Mouse (Mus musculus) midbrain, embryonic 10.5 days (tissue): ENCODE data around the gene Sucnr1. TPM values are rescaled to one million over a fixed set of nuclear protein-coding genes. Genes with fewer than 3 reads are reported as not detected.

Experiments used
- DNase-seq: peaks from one replicate; pipeline ENCODE4 v3.0.0-alpha.2; 2017; ENCODE audit warnings: low spot score
- H3K27ac ChIP-seq: fragments of 300-500 bp; sonication (generic); replicated peaks from 2 replicates; pipeline ENCODE4 v1.5.1; 2016; ENCODE audit warnings: mild to moderate bottlenecking
- H3K27me3 ChIP-seq: fragments of 300-500 bp; sonication (generic); 2 replicates; pipeline ENCODE4 v1.6.1; 2016; ENCODE audit warnings: low read depth, mild to moderate bottlenecking; ENCODE audit not compliant: poor library complexity, severe bottlenecking
- H3K36me3 ChIP-seq: fragments of 300-500 bp; sonication (generic); 2 replicates; pipeline ENCODE4 v1.6.1; 2016; ENCODE audit warnings: mild to moderate bottlenecking, moderate library complexity
- H3K4me1 ChIP-seq: fragments of 300-500 bp; sonication (generic); 2 replicates; pipeline ENCODE4 v1.6.1; 2016
- H3K4me3 ChIP-seq: fragments of 300-500 bp; sonication (generic); 2 replicates; pipeline ENCODE4 v1.5.1; 2016; ENCODE audit warnings: mild to moderate bottlenecking, moderate library complexity
- H3K9me3 ChIP-seq: fragments of 300-500 bp; sonication (generic); replicated peaks from 2 replicates; pipeline ENCODE4 v1.6.1; 2016; ENCODE audit warnings: mild to moderate bottlenecking
- WGBS: fragments of 180-500 bp; shearing (Covaris S2); methylation state at CpG from one replicate; pipeline ENCODE4 v1.1.7; 2016; 5-methylcytosine and 5-hydroxymethylcytosine counted together
- polyA plus RNA-seq: library from polyadenylated mRNA; unstranded; fragments of >200 nt; fragmentation: Nextera tagmentation; extraction: Ambion mirVana; gene quantifications from 2 replicates; pipeline ENCODE4 v1.2.1, GENCODE M21; 2016

Gene Sucnr1
- polyA plus RNA-seq: not detected in 2 replicates

- 0 out of 2 replicates have a peak, but pooled peaks cover 5% of the 10 kb centered on the region for H3K4me1 ChIP-seq
- H3K27me3 ChIP-seq: no peaks in the 10 kb centered on the region
- H3K36me3 ChIP-seq: no peaks in the 10 kb centered on the region
- H3K4me3 ChIP-seq: no peak within 1 kb of the TSS
- no peaks in the 10 kb centered on the region for H3K9me3 ChIP-seq
- 67% methylated on average over 4 of the region's 4 CpGs for WGBS
- no peak for DNase-seq
- no peak within 1 kb of the TSS for H3K27ac ChIP-seq
These were observed at the start of gene Sucnr1 for GRCm38 (mm10) chr3:60081648-60082047. TSS of gene Sucnr1 (plus strand) at chr3:60081869.

GRCm38 (mm10) chr3:60046221-60046913, 35.3 kb upstream of the Sucnr1 start:
- H3K4me1 ChIP-seq: no peaks in the 10 kb centered on the region
- no peaks in the 10 kb centered on the region for H3K9me3 ChIP-seq
- no peaks in the 10 kb centered on the region for H3K27me3 ChIP-seq
- no peak overlapping the region for H3K4me3 ChIP-seq
- no peak for DNase-seq
- WGBS: 88% methylated on average over 3 of the region's 3 CpGs
- no peaks in the 10 kb centered on the region for H3K36me3 ChIP-seq
- no peak overlapping the region for H3K27ac ChIP-seq

- Histone ChIP-seq H3K4me3 (no peak overlapping the region), H3K9me3 (no peaks in the 10 kb centered on the region), H3K36me3 (no peaks in the 10 kb centered on the region), H3K27me3 (no peaks in the 10 kb centered on the region), H3K27ac (no peak overlapping the region), H3K4me1 (no peaks in the 10 kb centered on the region)
- 86% methylated on average over 3 of the region's 3 CpGs for WGBS
- DNase-seq: no peak
These were observed 28.3 kb upstream of the Sucnr1 start for GRCm38 (mm10) chr3:60053231-60053927.

- Histone ChIP-seq H3K4me3 (no peak overlapping the region), H3K27ac (no peak overlapping the region), H3K36me3 (no peaks in the 10 kb centered on the region), H3K27me3 (no peaks in the 10 kb centered on the region), H3K9me3 (no peaks in the 10 kb centered on the region), H3K4me1 (no peaks in the 10 kb centered on the region)
- WGBS: 87% methylated on average over 2 of the region's 2 CpGs
- no peak for DNase-seq
These were observed 27.7 kb upstream of the Sucnr1 start for GRCm38 (mm10) chr3:60053931-60054330.

GRCm38 (mm10) chr3:60056451-60056850, 25.2 kb upstream of the Sucnr1 start:
- Histone ChIP-seq H3K9me3 (no peaks in the 10 kb centered on the region), H3K27ac (no peak overlapping the region), H3K27me3 (no peaks in the 10 kb centered on the region), H3K4me3 (no peak overlapping the region), H3K36me3 (no peaks in the 10 kb centered on the region), H3K4me1 (no peaks in the 10 kb centered on the region)
- WGBS: 30% methylated on average over 3 of the region's 3 CpGs
- DNase-seq: no peak

GRCm38 (mm10) chr3:60057070-60057808, 24.4 kb upstream of the Sucnr1 start:
- Histone ChIP-seq H3K4me3 (no peak overlapping the region), H3K27me3 (no peaks in the 10 kb centered on the region), H3K36me3 (no peaks in the 10 kb centered on the region), H3K27ac (no peak overlapping the region), H3K4me1 (no peaks in the 10 kb centered on the region), H3K9me3 (no peaks in the 10 kb centered on the region)
- WGBS: 89% methylated on average over 2 of the region's 2 CpGs
- no peak for DNase-seq

GRCm38 (mm10) chr3:60057809-60058082, 23.9 kb upstream of the Sucnr1 start:
- no peaks in the 10 kb centered on the region for H3K36me3 ChIP-seq
- DNase-seq: no peak
- WGBS: 80% methylated on average over 1 of the region's 1 CpGs

GRCm38 (mm10) chr3:60078883-60079415, 2.7 kb upstream of the Sucnr1 start:
- Histone ChIP-seq H3K36me3 (no peaks in the 10 kb centered on the region), H3K4me1 (0 out of 2 replicates have a peak, but pooled peaks cover 5% of the 10 kb centered on the region), H3K9me3 (no peaks in the 10 kb centered on the region), H3K4me3 (no peak overlapping the region), H3K27ac (no peak overlapping the region), H3K27me3 (no peaks in the 10 kb centered on the region)
- no peak for DNase-seq
- WGBS: 89% methylated on average over 1 of the region's 1 CpGs

More at GRCm38 (mm10) chr3:60057809-60058082, 23.9 kb upstream of the Sucnr1 start:
- Histone ChIP-seq H3K4me1 (no peaks in the 10 kb centered on the region), H3K9me3 (no peaks in the 10 kb centered on the region), H3K27ac (no peak overlapping the region), H3K4me3 (no peak overlapping the region), H3K27me3 (no peaks in the 10 kb centered on the region)

- no peak for DNase-seq
- 81% methylated on average over 4 of the region's 4 CpGs for WGBS
These were observed 1.1 kb upstream of the Sucnr1 start for GRCm38 (mm10) chr3:60080572-60080971.

GRCm38 (mm10) chr3:60082746-60083145, 1.1 kb downstream of the Sucnr1 start:
- no peak overlapping the region for H3K4me3 ChIP-seq
- no peak overlapping the region for H3K27ac ChIP-seq
- H3K9me3 ChIP-seq: no peaks in the 10 kb centered on the region
- no peak for DNase-seq
- H3K4me1 ChIP-seq: 0 out of 2 replicates have a peak, but pooled peaks cover 5% of the 10 kb centered on the region
- H3K27me3 ChIP-seq: no peaks in the 10 kb centered on the region
- 89% methylated on average over 3 of the region's 3 CpGs for WGBS
- no peaks in the 10 kb centered on the region for H3K36me3 ChIP-seq

More at GRCm38 (mm10) chr3:60080572-60080971, 1.1 kb upstream of the Sucnr1 start:
- Histone ChIP-seq H3K27ac (no peak overlapping the region), H3K36me3 (no peaks in the 10 kb centered on the region), H3K9me3 (no peaks in the 10 kb centered on the region), H3K4me1 (0 out of 2 replicates have a peak, but pooled peaks cover 5% of the 10 kb centered on the region), H3K27me3 (no peaks in the 10 kb centered on the region), H3K4me3 (no peak overlapping the region)

- H3K36me3 ChIP-seq: no peaks in the 10 kb centered on the region
- H3K9me3 ChIP-seq: no peaks in the 10 kb centered on the region
- H3K4me3 ChIP-seq: no peak overlapping the region
- no peak for DNase-seq
- WGBS: 98% methylated on average over 2 of the region's 2 CpGs
- H3K4me1 ChIP-seq: 0 out of 2 replicates have a peak, but pooled peaks cover 5% of the 10 kb centered on the region
- H3K27me3 ChIP-seq: no peaks in the 10 kb centered on the region
- no peak overlapping the region for H3K27ac ChIP-seq
These were observed 4.1 kb downstream of the Sucnr1 start for GRCm38 (mm10) chr3:60085729-60086128.

GRCm38 (mm10) chr3:60091321-60091720, 9.7 kb downstream of the Sucnr1 start:
- WGBS: 87% methylated on average over 8 of the region's 8 CpGs
- H3K27me3 ChIP-seq: no peaks in the 10 kb centered on the region
- H3K36me3 ChIP-seq: no peaks in the 10 kb centered on the region
- no peak overlapping the region for H3K27ac ChIP-seq
- no peak for DNase-seq
- H3K4me1 ChIP-seq: no peaks in the 10 kb centered on the region
- no peaks in the 10 kb centered on the region for H3K9me3 ChIP-seq
- H3K4me3 ChIP-seq: no peak overlapping the region
